Mouse (Mus musculus) kidney, adult 2 months (tissue): ENCODE data around the gene Dync1i1.

Experiments used
- CTCF ChIP-seq: fragments of 200-500 bp; conservative IDR thresholded peaks from 2 replicates; pipeline ENCODE4 v1.5.1; 2011; ENCODE audit warnings: low read depth, mild to moderate bottlenecking, control low read depth, low read length, moderate library complexity, mixed read lengths; ENCODE audit not compliant: insufficient read depth, insufficient read length
- POLR2A ChIP-seq: fragments of 200-500 bp; IDR thresholded peaks from one replicate; pipeline ENCODE4 v1.6.1; 2011; ENCODE audit warnings: low read depth, low read length, control low read depth

GRCm38 (mm10) chr6:5969613-5970012 lies 244.2 kb downstream of the Dync1i1 start:
- TF ChIP-seq POLR2A: no peak
- no peak for TF ChIP-seq CTCF
